Mouse (Mus musculus) activated CD4-positive, CD25-positive, alpha-beta regulatory T cell (primary cell): ENCODE results near the gene Trim67. TPM values are rescaled to one million over a fixed set of nuclear protein-coding genes. Genes with fewer than 3 reads are reported as not detected.

Experiments
- polyA plus RNA-seq, 2 experiments: library from polyadenylated mRNA; unstranded; fragments of 100-300 nt; shearing (Covaris generic); gene quantifications; one replicate each; pipeline ENCODE4 v1.2.1; 2017

Gene Trim67
- under 1 TPM in 1 of 2 experiments, not detected in 1; 0.10 TPM for polyA plus RNA-seq

DNA sequence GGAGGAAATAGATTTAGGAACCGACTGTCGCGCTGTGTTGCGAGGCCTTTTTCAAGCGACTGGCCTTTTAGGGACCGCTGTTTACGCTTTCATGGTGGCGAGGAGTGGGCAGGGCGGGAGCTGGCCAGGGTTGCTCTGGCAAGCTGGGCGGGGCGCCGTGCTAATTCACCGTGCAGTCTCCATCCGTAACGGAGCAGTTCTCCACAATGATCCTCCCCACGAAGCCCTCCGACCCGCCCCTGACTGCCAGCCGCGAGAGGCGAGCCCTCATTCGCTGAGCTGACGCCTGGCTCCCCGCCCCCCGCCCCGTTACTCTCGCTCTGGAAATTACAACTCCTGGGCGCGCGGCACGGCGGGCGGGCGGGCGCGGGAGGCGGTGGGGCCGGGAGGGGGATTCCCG lies at the start of gene Trim67:
Trim67 (plus strand) TSS at position 385 of the 400 bp plus-strand sequence.

DNA sequence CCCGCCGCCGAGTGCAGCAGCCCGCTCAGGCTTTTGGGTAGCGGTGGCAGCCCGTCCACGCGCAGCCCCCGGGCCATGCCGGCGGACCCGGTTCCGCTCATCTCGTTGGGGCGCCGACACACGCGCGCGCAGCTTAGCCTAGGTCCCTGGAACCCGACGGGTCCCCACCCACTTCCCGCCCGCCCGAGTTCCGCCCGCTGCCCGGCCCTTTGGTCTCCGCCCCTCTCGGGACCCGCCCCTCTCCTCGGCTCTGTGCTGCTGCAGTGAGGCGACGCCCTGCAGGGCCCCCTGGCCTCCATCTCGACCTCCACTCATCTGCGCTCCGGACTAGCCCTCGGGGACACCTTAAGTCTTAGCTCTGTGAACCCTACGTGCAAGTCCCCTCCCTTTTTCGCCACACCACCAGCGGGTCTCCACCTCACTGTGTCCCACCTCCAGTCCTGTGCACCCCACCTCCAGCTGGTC lies 41.2 kb upstream of the Trim67 start, which contains the start of gene Fam89a:
Fam89a (minus strand) TSS at position 124 of the 465 bp plus-strand sequence.

DNA sequence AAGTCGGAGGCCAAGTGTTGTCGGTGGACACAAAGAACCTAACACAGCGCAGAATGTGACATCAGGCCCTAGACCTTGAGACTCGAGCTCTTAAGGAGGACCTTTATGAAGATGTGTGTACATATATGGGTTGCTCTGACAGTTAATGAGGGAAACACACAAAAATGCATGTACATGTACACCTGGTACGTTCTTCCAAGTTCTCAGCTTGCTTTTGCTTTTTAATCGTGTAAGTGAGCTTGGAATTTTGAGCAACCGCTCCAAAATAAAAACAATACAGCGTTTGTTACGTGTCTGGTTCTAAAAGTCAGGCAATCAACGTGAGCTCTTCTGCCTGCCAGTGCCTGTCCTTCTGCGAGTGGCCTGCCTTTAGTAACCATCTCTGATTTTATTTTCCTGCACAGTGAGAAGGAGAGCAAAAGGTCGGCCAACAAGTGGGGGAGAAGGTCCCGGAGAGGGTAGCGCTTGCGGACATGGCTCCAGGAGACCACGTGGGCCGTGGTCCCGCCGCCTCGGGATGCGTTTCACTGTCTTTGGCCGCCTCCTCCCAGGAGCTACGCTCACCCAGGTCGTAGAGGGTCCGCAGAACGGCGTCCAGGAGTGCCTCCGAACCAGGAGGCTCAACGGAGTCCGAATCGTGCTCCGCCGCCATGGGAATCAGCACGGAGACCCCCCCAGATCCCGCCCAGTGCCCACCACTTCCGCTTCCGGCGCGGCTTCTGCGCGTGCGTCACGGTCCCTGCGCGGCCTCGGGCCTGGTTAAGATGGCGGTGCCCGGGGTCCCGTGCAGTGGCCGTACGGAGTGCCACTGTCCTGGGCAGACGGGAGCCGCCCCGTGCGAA lies 69.7 kb downstream of the Trim67 start, which contains the start of the genes Gnpat and 2810004N23Rik:
Gnpat (plus strand) TSS at position 713 of the 842 bp plus-strand sequence.
2810004N23Rik (minus strand) TSS at position 800 of the 842 bp plus-strand sequence.

Other genes with a start within 250 kb of the Trim67 start
- gene Agt, start 223.4 kb upstream of the Trim67 start, polyA plus RNA-seq = under 1 TPM in 1 of 2 experiments, not detected in 1; 0.15 TPM
- gene Capn9, start 217.0 kb upstream of the Trim67 start, polyA plus RNA-seq = not detected
- 1 to 10 TPM; 4.2 to 5.5 TPM for gene 2310022B05Rik, start 129.7 kb upstream of the Trim67 start, polyA plus RNA-seq
- 100 to 1,000 TPM in 1 of 2 experiments, 10 to 100 TPM in 1; 82.3 to 109 TPM for gene Ttc13, start 71.1 kb upstream of the Trim67 start, polyA plus RNA-seq
- gene Arv1, start 71.0 kb upstream of the Trim67 start, polyA plus RNA-seq = 10 to 100 TPM; 11.5 to 30.2 TPM
- 10 to 100 TPM; 15.3 to 17.1 TPM for gene Fam89a, start 41.3 kb upstream of the Trim67 start, polyA plus RNA-seq
- 10 to 100 TPM; 63.3 to 82.2 TPM for gene Gnpat, start 69.9 kb downstream of the Trim67 start, polyA plus RNA-seq
- 10 to 100 TPM; 27.1 to 30.5 TPM for gene 2810004N23Rik, start 70.0 kb downstream of the Trim67 start, polyA plus RNA-seq
- gene Exoc8, start 104.6 kb downstream of the Trim67 start, polyA plus RNA-seq = 10 to 100 TPM in 1 of 2 experiments, 1 to 10 TPM in 1; 7.2 to 22.0 TPM
- gene Sprtn, start 104.8 kb downstream of the Trim67 start, polyA plus RNA-seq = 1 to 10 TPM; 4.7 to 5.7 TPM
- gene Egln1, start 156.2 kb downstream of the Trim67 start, polyA plus RNA-seq = 10 to 100 TPM; 47.7 to 61.2 TPM
- 100 to 1,000 TPM; 111 to 136 TPM for gene Tsnax, start 219.9 kb downstream of the Trim67 start, polyA plus RNA-seq